Mouse (Mus musculus) spleen, postnatal 36 days (tissue): ENCODE measurements at regions not wholly inside any gene's neighbourhood (a gene's known extent, or its start where the extent isn't known, plus 50 kb on each side); places are given as distances from the start of the nearest gene placed in this dataset.

Experiments used
- DNase-seq, 2 experiments: peaks; one replicate each; pipeline ENCODE4 v3.0.0; 2022; ENCODE audit warnings: low spot score in 2 of 2, mixed read lengths in 1 of 2

- peak; percentile 46 to 56 for DNase-seq
Measured at GRCm38 (mm10) chr2:75563253-75563913, 95.7 kb upstream of the Hnrnpa3 start.

DNA sequence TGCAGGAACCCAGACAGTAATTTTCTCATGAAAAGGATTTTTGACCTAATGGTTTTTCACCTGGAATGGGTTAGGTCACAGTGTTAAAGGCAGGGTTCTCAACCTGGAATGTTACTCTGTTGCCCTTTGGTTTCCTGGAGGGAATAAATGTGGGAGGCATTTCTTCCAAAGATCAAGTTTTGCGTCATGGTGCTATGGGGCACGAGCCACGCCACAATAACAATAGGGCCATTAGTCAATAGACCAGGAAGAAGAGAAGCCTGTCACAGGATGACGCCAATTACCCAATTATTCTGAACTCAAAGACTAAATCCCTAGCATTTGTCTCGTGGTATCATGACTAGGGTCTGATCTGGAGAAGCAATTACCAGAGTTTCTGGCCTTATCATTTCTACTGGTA, 94.3 kb upstream of the Hnrnpa3 start:
- no peak for DNase-seq

GRCm38 (mm10) chr2:75567131-75567530, 91.9 kb upstream of the Hnrnpa3 start:
- DNase-seq = no peak

DNA sequence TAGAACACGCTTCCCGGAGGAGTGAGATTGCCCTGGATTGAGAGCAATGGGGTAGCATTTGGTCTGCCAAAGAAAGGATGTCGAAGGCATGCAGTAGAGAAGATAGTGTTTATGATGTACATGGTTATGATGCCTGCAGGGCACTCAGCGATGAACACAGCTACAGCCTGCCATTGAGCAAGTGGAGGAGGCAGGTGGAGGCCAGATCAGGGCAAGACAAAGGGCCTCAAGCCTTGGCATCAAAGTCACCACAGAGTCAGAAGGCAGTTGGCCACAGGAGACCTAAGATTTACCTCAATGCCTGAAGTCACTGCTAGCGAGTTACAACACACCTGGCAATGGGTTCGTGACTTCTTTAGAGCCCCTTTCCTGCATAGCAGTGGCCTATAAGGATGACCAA, 89.3 kb upstream of the Hnrnpa3 start:
- DNase-seq = no peak

GRCm38 (mm10) chr2:75570246-75570645, 88.8 kb upstream of the Hnrnpa3 start:
- DNase-seq = no peak

- DNase-seq = peak; percentile 67 to 76
Measured at GRCm38 (mm10) chr2:75584975-75585374, 74.1 kb upstream of the Hnrnpa3 start.

DNA sequence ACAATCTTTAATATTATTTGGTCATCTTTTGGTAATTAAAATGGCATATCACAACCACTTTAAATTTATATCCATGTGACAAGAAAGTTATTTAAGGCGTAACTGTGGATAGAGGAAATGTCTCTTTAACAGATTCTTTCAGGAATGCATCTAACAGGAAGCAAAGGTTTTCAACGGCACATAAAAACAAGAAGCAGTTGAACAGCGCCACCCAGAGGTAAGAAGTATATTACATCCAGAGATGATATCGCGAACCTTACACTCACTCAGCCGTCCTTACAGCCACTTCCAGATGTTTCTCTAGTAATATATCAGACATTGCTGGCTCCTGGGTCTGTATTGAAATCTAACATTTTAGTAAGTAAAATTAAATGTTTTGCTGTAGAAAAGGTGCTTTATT, 70.5 kb upstream of the Hnrnpa3 start:
- DNase-seq = peak; percentile 9 to 44

- DNase-seq = no peak
Measured at GRCm38 (mm10) chr2:75589452-75589851, 69.6 kb upstream of the Hnrnpa3 start.

DNA sequence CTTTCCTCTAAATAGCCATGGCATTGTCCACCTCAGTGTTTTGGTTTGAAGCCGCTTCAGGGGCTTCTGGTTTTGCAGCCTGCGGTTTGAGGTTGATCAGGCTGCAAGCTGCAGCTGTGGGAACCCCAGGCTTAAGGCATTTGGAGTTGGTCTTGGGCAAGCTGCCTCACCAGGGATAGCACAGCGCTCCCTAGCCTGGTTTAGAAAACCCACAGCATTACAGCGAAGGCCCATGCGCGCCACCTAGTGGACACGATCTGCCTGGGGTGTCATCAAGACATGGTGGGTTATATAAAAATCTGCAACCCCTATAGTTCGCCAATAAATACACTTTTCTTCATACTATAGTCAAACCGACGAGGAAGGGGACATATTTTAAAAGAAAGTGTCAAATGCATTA, 68.9 kb upstream of the Hnrnpa3 start:
- DNase-seq = peak; percentile 65 to 66

- no peak for DNase-seq
Measured at GRCm38 (mm10) chr2:75600511-75600910, 58.5 kb upstream of the Hnrnpa3 start.

GRCm38 (mm10) chr2:75603175-75603871, 55.7 kb upstream of the Hnrnpa3 start:
- peak in 1 of 2 experiments; percentile 17 for DNase-seq

DNA sequence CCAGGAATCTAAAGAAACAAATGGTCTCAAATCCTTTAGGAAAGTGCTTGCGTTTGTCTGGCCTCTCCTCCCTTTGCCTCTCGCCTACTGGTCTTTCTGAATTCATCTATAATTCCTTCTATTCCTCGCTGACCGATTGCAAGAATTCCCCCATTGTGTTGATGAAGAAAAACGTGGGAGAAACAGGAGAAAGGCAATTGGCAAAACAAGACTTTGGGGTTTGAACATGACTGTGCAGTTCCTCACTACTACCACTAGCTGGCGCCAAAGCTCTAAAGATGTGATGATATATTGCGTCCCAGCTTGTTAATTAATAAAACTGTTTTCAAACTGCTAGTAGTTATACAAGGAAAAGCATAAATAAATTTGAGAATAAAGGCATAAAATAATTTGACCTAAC, 53.4 kb upstream of the Hnrnpa3 start:
- peak in 1 of 2 experiments; percentile 31 for DNase-seq

DNA sequence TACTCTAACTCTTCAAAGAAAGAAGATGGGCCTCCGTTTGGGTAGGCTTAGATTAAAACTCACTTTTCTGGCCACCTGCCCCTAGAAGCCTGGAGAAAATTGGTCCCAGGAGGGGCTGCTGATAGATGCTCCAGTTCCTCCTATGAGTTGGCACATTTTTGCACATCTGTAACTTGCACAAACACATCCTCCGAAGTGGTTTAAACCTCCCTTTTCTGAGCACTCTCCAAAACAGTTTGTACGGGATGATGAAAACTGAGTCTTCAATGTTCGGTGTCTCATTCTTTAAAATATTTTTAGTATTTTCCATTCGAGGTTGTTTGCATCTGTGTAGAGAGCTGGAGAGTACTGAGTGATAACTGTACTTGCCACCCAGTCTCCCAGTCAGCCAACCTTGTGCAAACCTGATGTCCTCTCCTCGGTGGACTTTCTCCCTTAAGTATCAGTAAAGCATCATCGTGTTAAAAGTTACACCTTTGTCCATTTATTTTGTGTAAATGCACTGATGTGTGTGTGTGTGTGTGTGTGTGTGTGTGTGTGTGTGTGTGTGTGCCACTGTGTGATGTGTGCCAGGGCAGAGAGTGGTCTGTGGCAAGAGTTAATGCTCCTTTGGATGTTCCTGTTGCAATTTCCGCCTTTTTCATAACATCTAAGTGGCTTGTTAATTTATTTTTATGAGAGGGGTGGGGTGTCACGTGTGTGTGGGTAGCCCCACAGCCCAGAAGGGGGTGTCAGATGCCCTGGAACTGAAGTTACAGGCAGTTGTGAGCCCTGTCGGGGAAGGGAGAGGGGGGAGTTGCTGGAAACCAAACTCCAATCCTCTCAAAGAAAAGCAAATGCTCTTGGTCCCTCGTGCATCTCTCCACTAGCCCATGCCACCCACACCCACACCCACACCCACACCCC, 51.8 kb upstream of the Hnrnpa3 start:
- DNase-seq = no peak

DNA sequence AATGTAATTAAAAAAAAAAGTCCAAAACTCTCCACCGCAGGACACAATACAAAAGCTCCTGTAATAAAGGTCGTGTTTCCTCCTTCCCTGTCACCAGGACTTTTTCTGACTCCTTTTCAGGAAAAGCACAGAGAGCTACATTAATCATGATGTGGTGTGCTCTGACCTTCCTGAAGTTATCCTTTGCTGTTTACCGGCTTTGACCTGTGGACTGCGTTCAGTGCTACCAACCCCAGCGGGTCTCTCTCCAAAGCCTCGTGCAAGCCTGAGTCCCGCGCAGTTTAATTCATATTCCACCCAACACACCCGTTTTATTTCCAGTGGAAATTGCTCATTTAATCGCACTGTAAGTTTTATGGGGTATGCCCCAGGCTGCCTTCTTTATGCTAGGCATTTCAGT, 51.1 kb upstream of the Hnrnpa3 start:
- no peak for DNase-seq

DNA sequence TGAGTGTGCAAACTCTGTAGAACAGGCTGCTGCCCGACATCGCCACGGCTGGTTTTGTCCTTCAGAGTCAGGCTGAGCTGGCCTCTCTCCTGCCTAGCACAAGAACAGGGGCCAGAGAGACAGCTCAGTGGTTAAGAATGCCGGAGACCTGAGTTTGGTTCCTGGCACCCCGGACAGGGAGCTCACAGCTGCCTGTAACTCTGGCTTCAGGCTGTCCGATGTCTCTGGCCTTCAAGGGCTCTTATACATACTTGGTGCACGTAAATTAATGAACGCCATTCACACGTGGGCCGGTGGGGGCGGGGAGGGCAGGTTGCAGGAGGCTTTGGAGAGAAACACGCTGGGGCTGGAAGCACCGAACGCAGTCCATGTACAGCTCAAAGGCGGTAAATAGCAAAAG, 50.6 kb upstream of the Hnrnpa3 start:
- DNase-seq = no peak

DNA sequence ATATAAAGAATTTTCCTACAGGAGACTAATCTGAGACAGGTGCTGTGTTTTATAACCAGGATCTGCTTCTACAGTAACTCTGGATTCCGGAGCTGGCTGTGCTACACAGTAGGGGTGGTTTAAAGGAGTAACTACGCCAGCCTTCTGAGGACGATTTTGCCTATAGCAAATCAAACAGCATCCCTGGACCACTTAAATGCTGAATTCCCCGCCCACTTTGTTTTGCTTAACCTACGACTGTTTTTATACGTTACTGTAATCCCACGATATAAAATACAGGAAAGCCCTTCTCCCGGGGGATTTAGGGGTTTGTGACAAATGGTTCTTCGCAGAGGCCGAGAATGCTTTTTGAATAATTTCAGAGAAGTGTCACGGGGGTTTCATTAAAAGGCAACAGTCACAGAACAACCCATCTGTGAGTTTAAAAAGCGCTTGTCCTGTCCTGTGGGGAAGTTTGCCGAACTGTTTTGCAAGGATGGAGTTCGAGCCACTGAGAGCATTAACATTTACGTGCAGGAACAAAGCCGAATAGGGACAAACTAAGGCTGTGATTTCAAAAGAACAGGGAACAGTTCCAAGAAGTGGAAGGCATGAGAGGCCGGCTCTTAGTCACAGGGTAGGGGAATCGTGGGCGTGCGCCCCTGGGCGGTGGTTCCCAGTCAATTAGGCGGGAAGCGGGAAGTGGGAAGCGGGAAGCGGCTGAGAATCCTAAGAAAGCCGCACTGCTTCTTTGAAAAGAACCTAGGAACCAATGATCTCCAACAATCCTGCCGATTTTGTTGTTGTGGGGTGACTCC, 49.7 kb upstream of the Hnrnpa3 start:
- no peak for DNase-seq
